Mouse (Mus musculus) stomach, embryonic 14.5 days (tissue): ENCODE results near the gene Pgm2l1. TPM values are rescaled to one million over a fixed set of nuclear protein-coding genes. Genes with fewer than 3 reads are reported as not detected.
A peak's percentile ranks its signal among the peaks of the same experiment; 100 is the strongest.

ENCODE experiments used
- ATAC-seq: fragments of 200-750 bp; cut with Nextera tagmentation; 2 replicates; pipeline ENCODE4 v1.8.0; 2017; ENCODE audit warnings: low read depth, moderate TSS enrichment; ENCODE audit not compliant: insufficient number of reproducible peaks, insufficient read depth, low FRiP score
- H3K27ac ChIP-seq: fragments of 300-500 bp; sonication (generic); 2 replicates; pipeline ENCODE4 v1.5.1; 2014; ENCODE audit warnings: mild to moderate bottlenecking, low read length, moderate library complexity, mixed read lengths
- H3K27me3 ChIP-seq: fragments of 300-500 bp; sonication (generic); 2 replicates; pipeline ENCODE4 v1.6.1; 2014; ENCODE audit warnings: low read length, control low read depth, mixed read lengths; ENCODE audit not compliant: control insufficient read depth, insufficient read depth
- H3K36me3 ChIP-seq: fragments of 300-500 bp; sonication (generic); 2 replicates; pipeline ENCODE4 v1.6.1; 2014; ENCODE audit warnings: mild to moderate bottlenecking, control low read depth, low read length, moderate library complexity, mixed read lengths; ENCODE audit not compliant: control insufficient read depth, insufficient read depth
- H3K4me1 ChIP-seq: fragments of 300-500 bp; sonication (generic); 2 replicates; pipeline ENCODE4 v1.6.1; 2014; ENCODE audit warnings: low read length, control low read depth, mixed read lengths; ENCODE audit not compliant: control insufficient read depth, insufficient read depth
- H3K4me2 ChIP-seq: fragments of 300-500 bp; sonication (generic); replicated peaks from 2 replicates; pipeline ENCODE4 v1.6.1; 2014; ENCODE audit warnings: low read depth, low read length, control low read depth
- H3K4me3 ChIP-seq: fragments of 300-500 bp; sonication (generic); 2 replicates; pipeline ENCODE4 v1.5.1; 2014; ENCODE audit warnings: low read depth, low read length, control low read depth
- H3K9ac ChIP-seq: fragments of 300-500 bp; sonication (generic); replicated peaks from 2 replicates; pipeline ENCODE4 v1.6.1; 2014; ENCODE audit warnings: low read depth, mild to moderate bottlenecking, control low read depth, low read length, moderate library complexity, mixed read lengths
- H3K9me3 ChIP-seq: fragments of 300-500 bp; sonication (generic); 2 replicates; pipeline ENCODE4 v1.6.1; 2016; ENCODE audit warnings: low read depth, low read length, control low read depth; ENCODE audit not compliant: control insufficient read depth
- WGBS: fragments of 180-500 bp; shearing (Covaris S2); extraction: QIAGEN DNeasy Blood & Tissue Kit; methylation state at CpG from one replicate; pipeline ENCODE4 v1.1.7; 2014; 5-methylcytosine and 5-hydroxymethylcytosine counted together
- polyA plus RNA-seq: library from polyadenylated mRNA; unstranded; fragments of >200 nt; fragmentation: Nextera tagmentation; extraction: Ambion mirVana; gene quantifications from 2 replicates; pipeline ENCODE4 v1.2.1, GENCODE M21; 2014

The Pgm2l1 gene
- polyA plus RNA-seq, 1 experiment from 2014 or later, result 4.6 TPM

DNA sequence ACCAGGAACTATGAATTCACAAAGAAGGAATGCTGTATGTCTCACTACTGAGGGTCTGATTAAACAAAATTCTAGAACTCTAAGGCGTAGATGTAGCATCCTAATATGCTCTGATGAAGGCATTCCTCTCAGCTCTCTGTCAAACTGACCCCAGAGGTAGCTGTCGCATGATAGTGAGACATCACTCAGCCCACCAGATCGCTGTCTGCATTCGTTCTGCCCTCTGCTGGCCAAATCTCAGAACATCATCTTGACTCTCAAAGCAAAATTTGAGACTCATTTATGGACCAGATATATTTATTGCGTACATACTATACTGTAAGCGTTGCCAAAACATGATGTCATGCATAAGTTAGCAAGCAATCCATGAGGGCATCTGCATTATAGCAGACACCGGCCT lies 39.6 kb upstream of the Pgm2l1 start:
- no peaks in the 10 kb centered on the region for H3K4me1 ChIP-seq
- ATAC-seq, result 0 out of 2 replicates have a peak, but pooled peaks have one; percentile 42
- no peaks in the 10 kb centered on the region for H3K27me3 ChIP-seq
- no peaks in the 10 kb centered on the region for H3K36me3 ChIP-seq
- H3K4me3 ChIP-seq, result no peak overlapping the region
- no peak overlapping the region for H3K4me2 ChIP-seq
- no peak overlapping the region for H3K27ac ChIP-seq
- WGBS, result 21% methylated on average over 7 of the region's 7 CpGs
- H3K9ac ChIP-seq, result no peak overlapping the region
- no peaks in the 10 kb centered on the region for H3K9me3 ChIP-seq

DNA sequence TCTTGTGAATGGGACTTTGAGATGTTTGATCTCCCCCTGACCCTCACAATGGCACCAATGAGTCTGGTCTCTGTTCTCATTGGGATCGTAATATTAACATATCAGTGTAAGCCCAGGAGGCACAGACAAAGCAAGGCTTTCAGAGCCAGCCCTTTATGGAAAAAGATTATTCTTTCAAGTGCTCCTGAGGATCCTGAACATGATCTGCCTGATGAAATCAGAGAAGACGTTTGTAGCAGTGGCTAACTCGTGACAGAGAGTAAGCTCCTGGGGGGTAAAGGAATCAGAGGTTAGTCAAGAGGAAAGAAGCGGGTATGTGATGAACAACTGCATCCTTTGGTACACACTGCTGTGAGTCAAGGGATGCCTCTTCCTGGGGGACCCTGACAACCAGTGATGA lies 37.0 kb upstream of the Pgm2l1 start:
- no peak overlapping the region for H3K4me3 ChIP-seq
- H3K27ac ChIP-seq, result no peak overlapping the region
- H3K36me3 ChIP-seq, result no peaks in the 10 kb centered on the region
- H3K4me1 ChIP-seq, result no peaks in the 10 kb centered on the region
- H3K9me3 ChIP-seq, result no peaks in the 10 kb centered on the region
- WGBS, result 52% methylated on average over 4 of the region's 4 CpGs
- no peaks in the 10 kb centered on the region for H3K27me3 ChIP-seq
- ATAC-seq, result no peak
- H3K4me2 ChIP-seq, result no peak overlapping the region
- no peak overlapping the region for H3K9ac ChIP-seq

DNA sequence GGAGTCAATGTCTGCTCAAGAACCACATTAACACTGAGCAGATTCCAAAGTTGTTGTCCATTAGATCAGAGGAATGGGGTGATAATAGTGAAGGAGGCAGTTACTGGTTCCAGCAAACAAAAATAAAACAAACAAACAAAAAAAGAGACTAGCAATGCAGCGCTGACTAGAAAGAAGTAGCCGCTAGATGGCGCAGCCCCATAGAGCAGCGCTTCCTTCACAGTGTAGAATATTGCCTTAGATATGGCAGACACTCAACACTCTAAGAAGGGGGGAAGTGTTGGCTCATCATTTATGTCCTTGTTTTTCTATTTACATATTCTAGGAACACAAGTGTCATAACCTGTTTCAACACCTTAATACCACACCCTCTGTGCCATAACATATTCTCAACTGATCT lies 36.4 kb upstream of the Pgm2l1 start:
- Histone ChIP-seq H3K36me3 (no peaks in the 10 kb centered on the region), H3K4me1 (no peaks in the 10 kb centered on the region), H3K27me3 (no peaks in the 10 kb centered on the region), H3K9ac (no peak overlapping the region), H3K4me2 (no peak overlapping the region), H3K27ac (no peak overlapping the region), H3K4me3 (no peak overlapping the region), H3K9me3 (no peaks in the 10 kb centered on the region)
- 3% methylated on average over 4 of the region's 4 CpGs for WGBS
- ATAC-seq, result 0 out of 2 replicates have a peak, but pooled peaks have one; percentile 18

DNA sequence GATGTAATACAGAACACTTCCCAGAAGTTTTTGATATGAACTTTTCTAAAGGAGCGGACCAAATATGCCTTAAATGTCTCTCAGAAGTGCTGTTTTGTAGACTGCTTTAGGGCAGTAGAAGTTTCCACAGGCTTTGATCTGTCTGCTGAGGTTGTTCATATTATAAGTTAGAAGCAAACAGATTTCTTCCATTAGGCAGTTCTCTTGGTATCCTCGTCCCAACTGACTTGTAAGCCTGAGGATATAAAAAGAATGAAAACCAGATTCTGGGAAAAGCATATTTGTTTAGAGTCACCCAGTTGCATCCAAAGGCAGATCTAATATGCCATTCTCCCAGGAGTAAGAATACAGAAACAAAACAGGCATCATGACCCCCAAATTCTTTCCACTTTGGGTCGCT lies 26.0 kb upstream of the Pgm2l1 start:
- Histone ChIP-seq H3K9me3 (no peaks in the 10 kb centered on the region), H3K4me2 (no peak overlapping the region), H3K27me3 (no peaks in the 10 kb centered on the region), H3K36me3 (no peaks in the 10 kb centered on the region), H3K27ac (no peak overlapping the region), H3K4me3 (no peak overlapping the region), H3K4me1 (no peaks in the 10 kb centered on the region), H3K9ac (no peak overlapping the region)
- ATAC-seq, result no peak
- WGBS, result 80% methylated on average over 3 of the region's 3 CpGs

DNA sequence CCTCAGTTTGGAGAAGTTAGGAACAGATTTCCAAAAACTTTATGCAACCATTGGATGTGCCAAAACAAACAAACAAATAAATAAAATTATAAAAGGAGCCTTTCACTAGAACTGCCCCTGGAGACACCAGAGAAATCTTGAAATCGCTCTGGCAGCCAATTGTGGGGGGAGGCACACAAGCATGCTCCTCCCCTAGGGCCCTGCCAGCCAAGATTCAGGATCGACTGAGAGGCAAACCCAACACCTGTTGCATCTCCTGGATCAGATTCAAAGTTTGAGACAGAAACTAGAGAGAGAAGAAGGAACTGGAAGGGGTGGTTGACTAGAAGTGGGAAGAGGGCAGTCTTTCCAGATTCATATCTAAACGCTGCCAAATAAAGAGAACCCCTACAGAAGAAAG lies 23.6 kb upstream of the Pgm2l1 start:
- H3K4me1 ChIP-seq, result no peaks in the 10 kb centered on the region
- H3K9me3 ChIP-seq, result no peaks in the 10 kb centered on the region
- no peak overlapping the region for H3K4me3 ChIP-seq
- no peaks in the 10 kb centered on the region for H3K27me3 ChIP-seq
- no peak overlapping the region for H3K27ac ChIP-seq
- no peak overlapping the region for H3K4me2 ChIP-seq
- WGBS, result 54% methylated on average over 3 of the region's 3 CpGs
- ATAC-seq, result no peak
- H3K9ac ChIP-seq, result no peak overlapping the region
- H3K36me3 ChIP-seq, result no peaks in the 10 kb centered on the region

DNA sequence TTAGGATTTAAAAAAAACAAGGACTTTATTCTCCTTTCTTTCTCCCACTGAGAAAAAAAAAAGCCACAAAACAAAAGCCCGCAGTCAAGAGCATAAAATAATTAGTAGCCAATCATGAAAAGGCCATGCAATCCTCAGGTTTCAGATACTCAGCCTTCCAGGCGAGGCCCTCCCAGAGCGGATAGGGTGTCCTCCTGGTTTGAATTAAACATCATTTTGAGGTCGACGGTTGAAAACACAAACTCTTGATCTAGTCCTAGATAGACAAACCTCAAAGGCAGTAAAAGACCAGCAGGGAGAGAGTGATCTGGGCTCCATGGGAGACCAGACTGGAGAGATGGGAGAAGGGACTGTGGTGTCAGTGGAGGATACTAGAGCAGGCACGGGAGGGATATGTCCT lies 22.3 kb upstream of the Pgm2l1 start:
- WGBS, result 72% methylated on average over 6 of the region's 6 CpGs
- Histone ChIP-seq H3K4me1 (no peaks in the 10 kb centered on the region), H3K4me2 (no peak overlapping the region), H3K9ac (no peak overlapping the region), H3K9me3 (no peaks in the 10 kb centered on the region), H3K4me3 (no peak overlapping the region), H3K27ac (no peak overlapping the region), H3K36me3 (no peaks in the 10 kb centered on the region), H3K27me3 (no peaks in the 10 kb centered on the region)
- ATAC-seq, result no peak

DNA sequence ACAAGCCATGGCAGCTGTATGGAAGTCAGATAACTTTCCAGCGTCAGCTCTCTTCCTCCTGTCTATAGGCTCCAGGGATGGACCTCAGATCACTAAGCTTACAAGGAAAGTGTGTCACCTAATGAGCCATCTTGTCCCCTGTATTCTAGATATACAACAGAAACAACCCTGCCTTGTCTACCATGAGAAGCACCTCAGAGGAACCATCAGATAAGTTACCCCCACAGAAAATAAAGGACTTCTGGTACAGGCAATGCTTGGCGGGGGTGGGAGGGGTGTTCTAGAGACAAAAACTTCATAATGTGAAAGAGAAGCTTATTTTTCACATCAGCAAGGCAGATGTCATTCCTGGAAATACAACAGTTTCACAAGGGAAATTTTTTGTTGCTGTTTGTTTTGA lies 21.1 kb upstream of the Pgm2l1 start:
- no peak overlapping the region for H3K9ac ChIP-seq
- no peaks in the 10 kb centered on the region for H3K9me3 ChIP-seq
- no peak overlapping the region for H3K4me2 ChIP-seq
- H3K27me3 ChIP-seq, result no peaks in the 10 kb centered on the region
- H3K4me3 ChIP-seq, result no peak overlapping the region
- no peaks in the 10 kb centered on the region for H3K36me3 ChIP-seq
- no peak overlapping the region for H3K27ac ChIP-seq
- WGBS, result 82% methylated on average over 2 of the region's 2 CpGs
- no peaks in the 10 kb centered on the region for H3K4me1 ChIP-seq
- ATAC-seq, result no peak

DNA sequence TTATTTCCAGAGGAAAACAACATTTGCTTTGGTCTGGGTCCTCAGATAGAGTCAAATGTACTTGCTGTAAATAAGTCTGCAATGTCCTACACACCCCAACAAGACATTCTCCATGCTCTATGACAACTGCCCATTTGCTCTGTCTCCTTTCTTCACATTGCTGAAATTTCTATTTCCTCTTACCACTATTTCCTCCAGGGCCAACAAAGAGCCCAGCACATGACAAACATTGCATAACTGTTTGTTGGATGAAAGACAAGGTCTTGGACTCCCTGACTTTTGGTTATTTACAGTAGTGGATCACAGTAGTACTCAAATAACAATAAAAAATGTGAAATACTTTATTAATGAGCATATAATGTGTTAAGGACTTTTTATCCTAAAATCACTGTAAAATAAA lies 19.3 kb upstream of the Pgm2l1 start:
- no peak for ATAC-seq
- Histone ChIP-seq H3K9ac (no peak overlapping the region), H3K4me2 (no peak overlapping the region)

DNA sequence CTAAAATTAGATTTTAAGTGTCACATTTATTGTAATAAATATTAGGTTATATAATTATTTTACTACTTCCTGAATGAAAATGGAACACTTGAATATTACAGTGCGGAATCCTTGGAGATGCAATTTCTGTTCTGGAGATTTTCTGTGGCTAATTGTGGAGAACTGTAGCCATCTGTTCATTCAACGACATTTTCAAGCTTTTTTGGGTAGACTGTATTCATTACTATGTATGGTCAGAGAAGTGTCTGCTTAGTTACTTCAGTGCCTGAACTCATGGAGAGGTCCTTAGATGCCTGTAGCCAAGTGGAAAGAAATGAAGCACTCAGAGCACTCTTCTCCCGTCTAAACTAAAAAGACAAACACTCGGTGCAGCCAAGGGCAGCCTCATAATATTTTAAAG lies 12.9 kb upstream of the Pgm2l1 start:
- Histone ChIP-seq H3K27me3 (no peaks in the 10 kb centered on the region), H3K9me3 (no peaks in the 10 kb centered on the region), H3K27ac (no peak overlapping the region), H3K4me3 (no peak overlapping the region), H3K4me2 (no peak overlapping the region), H3K9ac (no peak overlapping the region), H3K4me1 (no peaks in the 10 kb centered on the region), H3K36me3 (no peaks in the 10 kb centered on the region)
- no peak for ATAC-seq
- 66% methylated on average over 4 of the region's 4 CpGs for WGBS

More for the DNA sequence above, 19.3 kb upstream of the Pgm2l1 start:
- no peaks in the 10 kb centered on the region for H3K9me3 ChIP-seq
- no peak overlapping the region for H3K27ac ChIP-seq
- no peak overlapping the region for H3K4me3 ChIP-seq
- H3K36me3 ChIP-seq, result no peaks in the 10 kb centered on the region
- no peaks in the 10 kb centered on the region for H3K4me1 ChIP-seq
- no peaks in the 10 kb centered on the region for H3K27me3 ChIP-seq
